Mouse (Mus musculus): Measurements from ENCODE around the gene Mmp14. TPM values are rescaled to one million over a fixed set of nuclear protein-coding genes. Genes with fewer than 3 reads are reported as not detected.

Gene Mmp14
- total RNA-seq (2021), result 100 to 1,000 TPM; 129 to 131 TPM

DNA sequence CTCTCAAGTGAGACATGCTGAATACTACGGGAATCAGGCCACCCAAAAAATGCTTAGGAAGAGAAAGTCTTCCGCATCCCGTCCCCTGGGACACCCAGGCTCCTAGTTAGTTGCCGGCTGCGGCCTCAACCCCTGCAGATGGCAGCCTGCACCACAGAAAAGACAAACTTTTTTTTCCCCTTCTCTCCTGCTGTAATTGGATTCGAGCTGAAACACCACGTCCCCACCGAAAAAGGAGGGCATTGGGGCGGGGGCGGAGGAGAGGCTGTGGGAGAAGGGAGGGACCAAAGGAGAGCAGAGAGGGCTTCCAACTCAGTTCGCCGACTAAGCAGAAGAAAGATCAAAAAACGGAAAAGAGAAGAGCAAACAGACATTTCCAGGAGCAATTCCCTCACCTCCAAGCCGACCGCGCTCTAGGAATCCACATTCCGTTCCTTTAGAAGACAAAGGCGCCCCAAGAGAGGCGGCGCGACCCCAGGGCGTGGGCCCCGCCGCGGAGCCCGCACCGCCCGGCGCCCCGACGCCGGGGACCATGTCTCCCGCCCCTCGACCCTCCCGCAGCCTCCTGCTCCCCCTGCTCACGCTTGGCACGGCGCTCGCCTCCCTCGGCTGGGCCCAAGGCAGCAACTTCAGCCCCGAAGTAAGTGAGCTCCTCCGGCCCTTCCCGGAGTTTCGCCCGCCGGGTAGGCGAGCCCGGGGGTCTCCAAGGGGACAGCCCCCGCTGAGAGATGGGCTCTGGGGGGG, at the start of gene Mmp14:
Gene Mmp14 (plus strand): TSS at position 279 of the 744 bp plus-strand sequence.
- DNase-seq, result peak; percentile 83

DNA sequence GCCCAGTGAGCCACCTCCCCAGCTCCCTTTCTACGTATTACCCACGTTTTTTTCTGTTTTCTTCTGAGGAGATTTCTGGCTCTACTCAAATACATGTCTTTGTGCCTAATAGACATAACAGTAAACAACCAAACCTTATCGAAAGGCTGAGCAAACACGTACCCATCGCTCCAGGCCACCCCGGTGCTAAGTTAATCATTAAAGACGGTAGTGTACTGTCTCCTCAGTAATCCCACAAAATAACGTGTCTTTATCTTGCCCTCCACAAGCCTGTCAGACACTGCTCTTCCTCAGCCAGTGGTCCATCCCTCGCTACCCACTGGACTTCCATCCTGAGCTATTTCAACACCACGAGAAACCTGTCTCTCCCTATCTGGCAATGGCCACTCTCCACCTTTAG, 49.6 kb upstream of the Mmp14 start:
- no peak for DNase-seq

DNA sequence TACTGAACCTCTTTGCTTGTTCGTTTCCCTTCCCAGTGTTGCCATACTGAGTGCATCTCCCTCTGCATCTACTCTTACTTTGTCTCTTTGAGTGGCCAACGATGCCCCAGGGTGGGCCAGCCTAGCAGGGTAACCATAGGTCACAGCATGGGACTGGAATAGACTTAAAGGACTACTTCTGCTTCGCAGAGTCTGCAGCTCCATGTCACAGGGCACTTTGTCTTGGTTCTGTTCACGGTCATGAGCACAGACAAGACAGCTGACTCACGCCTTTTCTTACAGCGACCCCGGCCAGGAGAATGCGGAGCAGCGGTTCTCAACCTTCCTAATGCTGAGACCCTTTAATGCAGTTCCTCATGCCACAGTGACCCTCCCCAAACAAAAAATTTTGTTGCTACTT, 48.8 kb upstream of the Mmp14 start:
- DNase-seq, result no peak

DNA sequence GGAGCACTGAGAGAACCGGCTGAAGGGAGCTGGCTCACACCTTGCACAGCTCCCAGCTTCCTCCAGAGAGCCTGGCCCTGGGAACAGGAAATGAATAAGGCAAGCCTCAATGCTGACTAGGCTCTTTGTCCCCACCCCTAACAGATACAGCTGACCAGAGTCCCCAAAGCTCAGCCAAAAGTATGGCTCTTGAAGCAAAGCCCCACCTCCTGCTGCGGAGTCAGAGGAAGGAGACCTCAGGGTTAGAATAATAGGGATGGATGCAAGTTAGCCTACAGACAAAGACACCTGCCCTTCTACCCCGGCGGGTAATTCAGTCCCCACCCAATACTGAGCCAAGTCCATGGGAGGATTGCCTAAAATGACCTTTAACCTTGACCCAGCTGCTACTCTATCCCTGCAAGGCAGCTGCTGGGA, 48.0 kb upstream of the Mmp14 start:
- DNase-seq, result peak; percentile 30

DNA sequence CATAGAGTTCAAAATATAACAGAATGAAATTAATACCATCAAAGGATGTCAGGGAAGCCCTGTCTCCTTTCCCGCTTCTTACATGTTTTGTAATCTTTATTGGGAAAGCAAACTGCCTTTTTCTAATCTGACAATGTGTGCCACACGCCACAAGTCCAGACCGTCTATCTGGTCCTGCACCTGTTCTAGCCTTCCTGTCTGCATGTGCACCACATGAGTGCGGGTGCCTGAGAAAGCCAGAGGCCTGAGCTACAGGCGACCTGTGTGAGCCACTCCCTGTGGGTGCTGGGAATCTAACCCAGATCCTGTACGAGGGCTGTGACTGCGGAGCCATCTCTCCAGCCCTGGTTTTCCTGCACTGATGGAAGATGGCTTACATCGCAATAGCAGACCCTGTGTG, 47.0 kb upstream of the Mmp14 start:
- no peak for DNase-seq

DNA sequence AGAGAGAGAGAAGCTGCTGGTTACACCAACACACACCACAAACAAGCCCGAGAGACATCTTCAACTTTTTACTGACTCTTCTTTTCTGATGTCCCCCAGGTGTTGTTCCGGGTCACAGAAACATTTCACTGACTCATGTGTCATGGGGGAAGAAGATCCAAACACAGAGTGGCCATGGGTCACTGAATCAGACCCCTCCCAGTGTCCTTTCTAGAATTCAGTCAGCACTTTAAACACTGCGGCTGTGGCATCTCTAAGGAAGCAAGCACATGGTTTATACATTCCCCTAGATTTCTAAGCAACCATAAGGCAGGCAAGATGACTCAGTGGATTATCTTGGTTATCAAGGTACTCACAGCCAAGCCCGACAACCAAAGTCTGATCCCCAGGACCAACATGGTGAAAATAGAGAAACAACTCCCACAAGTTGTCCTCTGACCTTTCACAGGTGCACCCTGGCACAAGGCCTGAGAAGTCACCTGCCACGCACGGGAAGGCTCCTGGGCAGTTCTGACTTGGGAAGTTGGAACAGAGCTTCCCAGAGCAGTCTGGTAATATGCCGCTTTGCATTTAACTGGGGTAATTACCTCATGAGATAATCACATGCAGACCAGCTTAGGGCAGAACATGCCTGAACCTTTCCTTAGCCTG, 45.3 kb upstream of the Mmp14 start:
- no peak for DNase-seq

DNA sequence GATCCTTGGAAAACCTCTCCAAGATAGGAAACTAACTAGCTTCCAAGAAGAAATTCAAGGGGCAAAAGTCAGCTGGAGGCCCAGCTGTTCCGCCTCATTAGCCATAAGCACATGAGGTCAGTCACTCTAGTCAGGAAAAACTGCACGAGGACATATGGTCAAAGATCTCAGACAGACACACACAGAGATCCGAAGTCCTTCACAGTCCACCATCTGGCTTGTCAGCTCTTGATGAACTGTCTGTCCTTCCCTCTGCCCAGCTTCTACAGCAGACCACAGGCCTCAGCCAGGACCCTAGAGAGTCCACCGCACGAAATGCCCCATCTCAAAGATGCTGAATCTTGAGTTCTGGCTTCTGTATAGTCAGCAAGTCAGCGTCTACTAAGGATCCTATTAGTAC, 43.9 kb upstream of the Mmp14 start:
- DNase-seq, result no peak

DNA sequence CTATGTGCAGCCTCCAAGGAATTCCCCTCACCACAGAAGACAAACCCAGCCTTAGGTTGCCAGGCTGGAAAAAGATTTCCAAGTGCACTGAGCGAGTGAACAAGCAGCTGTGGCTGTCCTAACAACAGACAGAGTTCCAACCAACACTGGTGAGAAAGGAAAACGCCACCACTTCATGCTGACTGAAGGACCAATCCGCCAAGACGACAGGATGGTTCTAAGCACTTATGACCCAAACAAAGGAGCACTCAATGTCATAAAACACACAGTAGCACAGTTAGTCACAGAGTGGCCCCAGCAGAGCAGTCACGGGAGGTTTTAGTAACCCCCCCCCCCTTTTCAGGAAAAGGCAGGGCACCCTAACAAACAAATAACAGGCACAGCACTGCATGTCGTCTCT, 40.6 kb upstream of the Mmp14 start:
- no peak for DNase-seq

DNA sequence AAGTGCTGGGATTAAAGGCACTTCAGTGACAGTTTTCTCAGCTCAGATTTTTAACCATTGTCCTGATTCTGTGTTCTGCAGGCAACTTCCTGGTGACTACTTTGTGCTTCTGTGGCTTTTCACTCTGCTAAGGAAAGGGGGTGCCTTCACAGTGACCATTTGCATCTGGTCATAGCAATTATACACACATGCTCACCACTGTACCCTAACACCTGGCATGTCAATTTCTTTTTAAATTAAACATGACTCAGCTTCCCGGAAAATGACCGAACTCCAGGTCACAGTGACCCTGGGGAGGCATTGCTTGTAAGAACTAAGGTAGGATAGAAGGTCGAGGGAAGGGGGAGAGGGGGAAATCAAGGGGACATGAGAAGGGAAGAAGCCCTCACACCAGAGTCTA, 37.6 kb upstream of the Mmp14 start:
- no peak for DNase-seq

DNA sequence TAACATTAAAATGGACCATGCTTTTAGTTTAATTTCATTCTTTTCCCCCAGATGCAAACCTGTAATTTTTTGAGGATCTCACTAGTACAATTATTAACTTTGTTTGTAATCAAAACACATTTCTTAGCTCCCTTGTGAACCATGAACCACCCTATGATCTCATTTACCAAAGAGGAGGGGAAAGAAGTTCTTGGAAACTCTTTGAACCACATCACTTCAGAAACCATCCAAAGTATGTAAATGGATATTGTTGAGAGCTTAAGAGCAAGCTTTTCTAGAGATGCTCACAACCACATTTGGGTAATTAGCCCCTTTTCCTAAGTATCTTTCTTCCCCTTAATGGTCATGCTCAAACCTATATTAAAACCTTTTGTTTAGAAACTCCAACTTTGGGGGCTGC, 37.1 kb upstream of the Mmp14 start:
- DNase-seq, result no peak

DNA sequence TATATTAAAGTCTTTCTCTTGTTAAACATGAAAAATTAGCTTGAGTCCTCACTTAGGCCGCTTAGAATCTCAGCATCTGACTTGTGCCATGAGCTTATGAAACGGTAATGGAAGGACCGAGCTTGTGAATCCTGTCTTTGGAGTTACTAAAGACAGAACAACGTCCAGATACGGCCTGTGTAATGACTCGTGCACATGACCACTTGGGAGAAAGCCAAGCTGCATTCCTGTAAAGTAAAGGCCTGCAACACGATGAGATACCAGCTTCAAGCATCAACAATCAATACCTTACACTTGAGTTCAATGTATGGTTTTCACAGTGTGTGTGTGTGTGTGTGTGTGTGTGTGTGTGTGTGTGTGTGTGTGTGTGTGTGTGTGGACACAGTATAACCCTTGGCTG, 34.7 kb upstream of the Mmp14 start:
- DNase-seq, result no peak

DNA sequence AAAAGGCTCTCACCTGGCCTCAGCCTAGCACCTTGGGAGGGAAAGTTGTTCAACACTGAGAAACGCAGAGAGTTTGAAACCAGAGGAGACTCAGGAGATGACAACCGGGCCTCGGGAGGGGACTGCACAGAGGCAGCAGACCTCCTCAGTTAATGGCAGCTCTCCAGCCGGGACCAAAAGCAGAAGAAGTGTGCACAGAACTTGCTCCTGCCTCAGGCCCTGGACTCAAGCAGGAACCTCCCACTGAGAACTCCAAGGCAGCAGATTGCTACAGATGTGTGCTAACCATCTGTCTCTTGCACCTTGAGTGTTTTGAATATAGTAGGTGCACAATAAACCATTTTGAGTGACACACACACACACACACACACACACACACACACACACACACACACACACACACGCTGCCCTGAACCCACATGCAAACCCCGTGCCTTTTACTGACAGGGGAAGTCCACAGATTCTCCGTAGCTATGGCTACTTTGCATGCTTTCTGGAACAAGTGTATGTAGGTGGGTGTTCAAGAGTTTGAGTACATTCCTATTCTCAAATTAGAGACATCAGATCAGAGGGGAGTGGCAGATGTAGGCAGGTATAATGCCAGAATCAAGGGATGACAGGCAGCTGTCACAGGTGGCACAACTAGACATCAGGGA, 33.4 kb upstream of the Mmp14 start:
- DNase-seq, result no peak

DNA sequence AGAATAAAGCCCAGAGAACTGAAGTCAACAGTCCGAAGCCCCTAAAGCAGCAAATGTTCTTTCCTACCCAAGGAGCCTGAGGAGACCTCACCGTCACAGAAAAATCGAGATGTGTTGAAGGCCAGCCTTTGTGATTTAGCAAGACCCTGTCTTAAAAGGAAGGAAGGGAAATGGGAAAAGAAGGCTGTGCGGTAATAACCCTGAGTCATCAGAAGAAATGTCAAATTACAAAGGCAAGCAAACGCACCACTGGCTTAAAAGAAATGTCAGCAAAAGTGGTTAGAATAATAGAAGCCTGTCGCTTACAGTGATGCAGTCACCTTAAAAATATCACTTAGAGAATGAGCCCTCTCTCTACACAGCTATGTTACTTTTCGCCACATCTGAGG, 32.9 kb upstream of the Mmp14 start:
- DNase-seq, result no peak

DNA sequence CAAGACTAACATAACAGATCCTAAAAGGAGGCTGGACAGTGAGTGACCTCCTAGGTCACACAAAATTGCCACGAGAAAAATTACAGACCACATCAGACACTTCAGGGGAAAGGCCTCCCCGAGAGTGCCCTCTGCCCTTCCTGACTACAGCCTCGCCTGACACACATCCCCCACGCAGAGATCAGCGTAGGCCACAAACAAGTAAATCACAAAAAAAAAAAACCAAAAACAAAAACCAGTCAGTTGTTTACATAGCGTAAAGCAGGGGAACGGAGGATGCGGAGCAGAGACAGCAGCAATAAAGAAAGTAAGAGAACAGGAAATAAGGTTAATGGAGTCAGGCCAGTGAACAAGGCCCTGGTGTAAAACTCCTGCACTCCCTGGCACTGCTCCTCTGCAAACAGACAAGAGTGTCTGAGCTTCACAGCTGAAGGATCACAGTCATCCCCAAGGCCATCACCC, 32.5 kb upstream of the Mmp14 start:
- DNase-seq, result no peak

DNA sequence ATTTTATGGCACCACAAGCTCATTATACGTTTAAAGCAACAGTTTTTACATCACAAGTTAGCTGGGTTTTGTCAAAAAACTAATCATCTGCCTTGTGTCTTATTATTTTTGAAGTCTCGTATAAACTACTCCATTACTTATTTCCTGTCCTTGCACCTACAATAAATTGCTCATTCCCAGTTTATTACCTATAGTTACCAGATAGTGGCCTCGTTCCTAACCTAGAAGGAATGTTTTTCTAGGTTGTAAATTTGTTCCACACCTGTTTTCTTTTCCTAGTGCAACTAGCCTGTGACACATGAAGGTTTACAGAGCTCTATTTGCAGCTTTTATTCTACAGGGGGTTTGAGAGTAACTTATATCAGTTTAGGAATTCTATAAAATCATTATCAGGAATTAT, 29.7 kb upstream of the Mmp14 start:
- no peak for DNase-seq

DNA sequence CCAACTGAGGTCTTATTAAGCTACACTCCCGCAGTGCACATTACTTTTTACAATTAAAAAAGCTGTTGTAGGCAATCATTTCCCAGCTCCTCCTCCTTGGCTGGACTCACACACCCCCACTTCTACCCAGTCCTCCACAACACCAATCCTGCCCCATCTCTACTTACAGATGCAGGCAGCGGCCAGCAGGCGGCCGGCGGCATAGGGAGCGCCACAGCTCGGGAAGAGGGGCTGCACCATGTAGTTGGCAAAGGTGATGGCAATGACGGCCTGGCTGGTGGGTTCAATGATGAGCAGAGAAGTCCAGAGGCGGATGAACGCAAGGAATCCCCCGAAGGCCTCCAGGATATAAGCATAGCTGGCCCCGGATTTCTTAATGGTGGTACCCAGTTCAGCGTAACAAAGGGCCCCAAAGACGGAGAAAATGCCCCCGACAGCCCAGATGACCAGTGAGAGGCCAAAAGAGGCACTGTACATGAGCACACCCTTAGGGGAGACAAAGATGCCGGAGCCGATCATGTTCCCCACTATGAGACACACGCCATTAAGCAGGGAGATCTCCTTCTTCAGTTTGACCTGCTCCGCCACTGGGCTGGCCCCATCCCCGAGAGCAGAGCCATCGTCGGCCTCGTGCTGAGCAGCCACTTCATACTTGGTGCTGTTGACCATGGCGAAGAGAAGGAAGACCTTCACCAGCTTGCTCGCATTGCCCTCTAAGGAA, 22.9 kb upstream of the Mmp14 start:
- DNase-seq, result no peak

DNA sequence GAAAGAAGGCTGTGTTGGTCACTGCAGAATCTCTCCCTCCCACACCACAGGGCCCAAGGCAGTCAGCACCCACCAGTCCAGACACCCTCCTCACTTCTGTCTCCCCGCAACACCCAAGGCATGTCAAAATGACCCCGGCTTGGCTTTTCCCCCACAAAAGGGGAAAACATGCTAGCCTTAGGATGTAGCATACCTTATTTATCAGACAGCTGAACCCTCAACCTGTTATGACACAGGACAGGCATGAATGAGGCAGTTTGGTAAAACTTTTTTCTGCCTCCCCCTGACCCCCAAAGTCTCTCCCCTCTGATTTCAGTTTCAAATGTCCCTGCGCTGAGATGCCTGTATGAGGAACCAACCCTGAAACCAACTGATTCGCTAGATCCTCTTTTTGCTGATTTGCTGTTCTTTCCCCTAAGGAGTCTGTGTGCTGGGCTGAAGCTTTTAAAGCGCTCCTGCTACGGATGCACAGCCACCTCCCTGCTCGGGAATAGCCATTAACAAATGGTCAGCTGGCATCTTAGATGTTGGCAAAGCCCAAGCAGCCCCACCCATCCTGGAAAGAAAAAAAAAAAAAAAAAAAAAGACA, 22.3 kb upstream of the Mmp14 start:
- DNase-seq, result no peak

DNA sequence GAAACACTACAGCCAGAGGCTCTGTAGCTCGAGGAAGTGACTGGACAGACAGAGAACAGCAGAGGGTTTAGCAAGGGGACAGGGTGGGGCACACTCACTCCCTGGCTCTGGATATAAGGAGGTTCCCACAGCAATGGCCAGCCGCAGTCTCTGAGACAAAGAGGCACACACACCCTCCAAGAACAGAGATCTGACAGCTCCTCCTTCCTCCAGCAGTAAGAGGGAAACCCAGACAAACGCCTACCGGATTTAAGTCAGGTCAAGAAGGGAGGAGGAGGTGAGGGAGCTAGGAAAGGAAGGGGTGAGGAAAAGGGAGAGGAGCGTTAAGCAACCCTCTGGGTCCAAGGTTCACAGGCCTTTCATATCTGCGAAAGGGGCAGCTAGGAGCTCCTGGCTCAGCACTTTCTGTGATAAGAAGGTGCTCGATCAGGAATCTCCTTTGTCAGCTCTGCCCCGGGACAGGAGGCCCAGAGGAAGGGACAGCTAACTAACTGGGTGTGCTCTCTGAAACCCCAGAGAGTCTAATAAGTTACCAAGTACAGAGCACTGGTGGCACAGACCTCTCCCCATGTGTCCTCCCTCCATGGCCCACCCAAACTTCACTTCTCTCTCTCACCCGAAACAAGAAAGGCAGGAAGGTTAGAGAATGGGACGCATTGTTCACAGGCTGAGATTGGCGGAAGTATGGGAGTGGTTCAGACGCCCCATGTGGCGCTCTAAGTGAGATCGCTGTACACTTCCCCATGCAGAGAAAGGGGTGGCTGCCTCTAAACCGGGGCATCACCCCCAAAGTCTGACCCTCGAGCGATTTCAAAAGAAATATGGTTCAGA, 21.2 kb upstream of the Mmp14 start:
- DNase-seq, result peak; percentile 41

DNA sequence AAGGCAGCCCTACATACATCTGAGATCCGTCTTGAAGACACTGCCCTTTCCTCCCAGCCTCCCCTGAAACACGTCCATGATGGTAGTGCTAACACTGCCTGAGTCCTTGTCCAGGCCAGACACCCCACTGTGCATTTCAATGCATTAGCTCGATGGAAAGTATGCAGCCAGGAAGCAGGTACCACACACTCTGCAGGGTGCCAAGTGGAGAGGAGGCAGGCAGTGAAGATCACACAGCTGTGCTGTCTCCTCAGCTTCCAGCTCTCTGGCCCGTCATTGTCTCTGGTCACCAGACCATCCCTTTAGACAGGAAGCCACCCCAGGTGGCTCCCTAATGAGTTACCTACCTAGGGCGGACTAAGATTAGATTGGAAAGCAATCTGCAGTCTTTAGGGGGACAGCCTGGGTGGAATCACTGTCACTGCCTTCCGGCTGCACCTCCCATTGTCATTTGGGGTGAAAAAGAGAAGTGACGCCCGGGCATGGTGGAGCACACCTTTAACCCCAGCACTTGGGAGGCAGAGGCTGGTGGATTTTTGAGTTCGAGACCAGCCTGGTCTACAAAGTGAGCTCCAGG, 19.3 kb upstream of the Mmp14 start:
- no peak for DNase-seq

DNA sequence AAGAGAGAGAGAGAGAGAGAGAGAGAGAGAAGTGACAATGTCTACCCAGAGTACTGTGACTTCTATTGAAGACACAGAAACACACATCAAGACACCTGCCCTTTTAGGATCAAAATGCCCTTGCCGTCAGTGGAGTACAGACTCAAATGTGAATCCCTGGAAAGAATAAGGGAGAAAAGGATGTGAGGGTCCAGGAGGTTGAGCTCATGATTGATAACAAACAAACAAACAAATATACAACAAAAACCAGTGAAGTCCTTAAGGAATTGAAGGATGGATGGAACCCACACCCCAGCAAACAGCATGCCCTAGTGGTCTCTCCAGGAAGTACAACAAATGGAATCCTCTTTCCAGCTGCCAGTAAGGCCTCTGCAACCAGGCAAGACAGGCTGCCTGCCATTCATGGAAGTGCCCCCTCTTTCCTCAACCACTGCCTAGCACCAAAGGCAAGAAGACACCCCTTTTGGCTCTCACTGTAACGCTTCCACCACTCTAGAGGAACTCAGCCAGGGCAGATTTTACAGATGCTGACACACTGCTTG, 18.7 kb upstream of the Mmp14 start:
- peak; percentile 76 for DNase-seq

Measured in heart, postnatal 4 days (tissue).